Mouse (Mus musculus) CD4-positive, CD25-positive, alpha-beta regulatory T cell, adult 4 months (primary cell): ENCODE data around the gene Cdh4. TPM values are rescaled to one million over a fixed set of nuclear protein-coding genes. Genes with fewer than 3 reads are reported as not detected.

Experiments used
- ATAC-seq: one replicate; pipeline ENCODE4 v1.8.0; 2017
- polyA plus RNA-seq, 2 experiments: library from polyadenylated mRNA; unstranded; fragments of 100-300 nt; shearing (Covaris generic); gene quantifications; one replicate each; pipeline ENCODE4 v1.2.1; 2017

The Cdh4 gene
- polyA plus RNA-seq, 2 experiments from 2014 or later: not detected

DNA sequence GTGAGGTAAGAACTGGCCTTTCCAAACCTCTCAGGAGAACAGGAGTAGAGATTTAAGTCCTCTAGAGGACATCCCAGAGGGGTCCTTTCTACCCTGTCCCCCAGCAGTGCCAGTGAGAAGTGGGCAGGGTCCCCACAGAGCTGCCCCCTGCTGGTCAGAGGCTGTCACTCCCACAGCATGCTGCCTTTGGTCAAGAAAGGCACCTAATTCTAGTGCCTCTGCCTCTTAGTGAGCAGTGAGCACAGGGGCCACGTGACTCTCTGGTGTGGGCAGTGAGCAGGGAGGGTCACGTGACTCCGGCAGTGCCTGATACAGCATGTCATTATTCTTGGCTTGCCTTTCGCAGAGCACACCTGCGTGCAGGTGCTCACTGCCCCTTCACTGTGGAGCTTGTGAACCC lies 431.1 kb downstream of the Cdh4 start:
- ATAC-seq: no peak

DNA sequence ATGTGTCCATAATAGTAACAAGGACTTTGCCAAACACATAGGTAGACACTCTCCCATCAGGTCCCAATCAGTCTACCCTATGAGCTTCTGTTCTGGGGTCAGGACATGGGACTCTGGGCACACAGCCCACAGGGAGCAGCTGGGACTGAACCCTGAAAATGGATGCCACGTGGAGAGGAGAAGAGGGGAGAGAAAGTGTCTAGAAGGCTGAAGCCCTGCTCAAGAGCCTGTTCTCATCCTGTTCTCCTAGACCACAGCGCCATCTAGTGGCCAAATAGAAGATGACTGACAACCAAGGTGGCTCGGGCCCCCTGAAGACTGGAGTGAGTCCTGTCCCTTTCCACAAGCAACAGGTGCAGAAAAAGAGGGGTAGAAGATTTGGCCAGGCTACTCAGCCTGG lies 432.9 kb downstream of the Cdh4 start:
- peak; percentile 41 for ATAC-seq

DNA sequence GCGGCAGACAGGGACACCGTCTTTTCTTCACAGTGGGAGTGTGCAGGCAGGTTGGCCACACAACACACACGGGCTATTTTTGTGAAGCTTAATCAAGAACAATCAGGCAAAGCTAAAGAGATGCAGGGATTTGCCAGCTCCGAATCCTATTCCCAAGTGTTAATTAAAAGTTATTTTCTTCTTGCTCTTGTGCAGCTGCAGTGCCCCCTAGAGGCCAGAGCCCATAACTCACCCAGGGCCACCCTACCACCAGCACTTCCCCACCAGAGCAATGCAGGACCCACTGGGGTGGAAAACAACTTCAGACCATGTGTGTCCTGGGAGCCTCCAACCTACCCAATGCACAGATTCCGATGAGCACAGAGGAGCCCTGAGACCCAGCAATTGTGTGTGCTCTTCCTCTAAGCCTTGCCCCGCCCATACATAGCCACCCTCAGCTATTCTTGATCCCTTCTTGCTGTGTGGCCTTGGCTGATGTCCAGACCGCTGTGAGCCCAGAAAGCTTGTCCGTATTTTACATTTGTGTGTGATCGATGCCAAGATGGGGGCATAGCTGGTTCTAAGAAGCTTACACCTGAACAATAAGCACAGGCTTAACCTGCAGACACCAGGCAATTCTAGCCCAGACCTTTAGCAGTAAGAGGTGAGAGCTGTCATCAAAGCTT lies 435.5 kb downstream of the Cdh4 start:
- ATAC-seq: no peak

DNA sequence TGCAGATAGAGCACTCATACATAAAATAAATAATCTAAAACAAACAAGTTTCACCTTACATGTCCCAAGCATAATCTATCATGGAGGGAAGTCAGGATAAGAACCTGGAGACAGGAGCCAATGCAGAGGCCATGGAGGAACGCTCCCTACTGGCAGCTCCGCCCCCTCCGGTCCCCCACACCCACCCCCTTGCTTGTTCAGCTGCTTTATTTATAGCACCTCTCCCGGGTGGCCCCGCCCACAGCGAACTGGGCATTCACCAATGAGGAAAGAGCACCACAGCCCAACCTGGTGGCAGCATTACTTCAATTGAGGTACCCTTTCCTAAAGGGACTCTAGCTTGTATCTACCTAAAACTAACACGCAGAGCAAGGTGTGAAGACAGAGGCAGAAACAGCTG lies 442.3 kb downstream of the Cdh4 start:
- no peak for ATAC-seq

DNA sequence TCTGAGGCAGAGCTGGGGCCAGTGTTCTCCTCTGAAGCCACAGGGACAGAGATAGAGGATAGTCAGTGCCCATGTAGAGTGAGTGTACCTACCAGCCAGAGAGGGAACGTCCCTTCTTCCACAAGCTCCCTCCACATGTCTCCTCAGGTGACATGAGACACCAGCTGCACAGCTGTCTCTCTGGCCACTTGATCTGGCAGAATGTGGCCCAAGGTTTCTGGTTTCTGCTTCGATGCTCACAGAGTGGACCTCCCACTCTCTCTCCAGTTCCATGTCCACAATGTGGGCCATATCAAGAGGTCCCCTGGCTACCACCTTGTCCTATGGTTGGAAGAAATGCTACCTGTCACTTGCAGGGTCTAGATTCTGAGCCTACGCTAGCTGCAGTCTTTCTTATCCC lies 448.8 kb downstream of the Cdh4 start:
- no peak for ATAC-seq

DNA sequence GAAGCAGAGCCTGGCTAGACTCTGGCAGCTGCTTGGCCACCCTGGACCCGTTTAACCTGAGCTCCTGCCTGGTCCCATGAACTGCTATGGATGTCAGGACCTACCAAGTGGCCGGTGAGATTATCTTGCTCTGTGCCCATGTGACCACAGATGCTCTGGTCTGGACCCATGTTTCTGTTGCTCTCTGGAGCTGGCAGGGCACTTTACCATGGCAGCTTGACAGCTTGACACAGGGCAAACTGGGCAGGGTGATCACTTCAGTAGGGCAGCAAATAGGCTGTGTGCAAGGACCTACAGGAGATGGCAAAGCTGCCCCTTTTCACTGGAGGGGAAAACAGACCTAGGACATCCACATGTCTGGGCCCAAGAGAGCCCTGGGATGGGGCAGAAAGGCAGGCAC lies 454.7 kb downstream of the Cdh4 start:
- no peak for ATAC-seq

DNA sequence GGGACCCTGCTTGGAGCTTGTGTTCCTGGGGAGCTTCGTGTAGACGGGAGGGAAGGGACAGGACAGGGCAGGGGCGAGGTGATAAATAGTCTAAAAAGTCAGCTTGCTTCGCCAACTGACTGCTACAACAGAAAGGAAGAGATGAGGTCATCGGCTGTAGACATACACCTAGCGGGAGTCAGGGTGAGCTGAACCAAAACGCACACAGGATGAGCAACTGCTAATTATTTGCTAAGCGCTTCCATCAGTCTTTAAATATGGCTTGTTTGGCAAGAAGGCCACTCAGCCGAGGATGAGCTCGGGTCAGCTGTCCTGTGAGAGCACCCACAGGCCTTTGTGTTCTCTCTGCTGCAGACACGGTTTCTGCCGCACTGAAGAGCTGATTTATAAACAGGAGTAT lies 470.7 kb downstream of the Cdh4 start:
- no peak for ATAC-seq

DNA sequence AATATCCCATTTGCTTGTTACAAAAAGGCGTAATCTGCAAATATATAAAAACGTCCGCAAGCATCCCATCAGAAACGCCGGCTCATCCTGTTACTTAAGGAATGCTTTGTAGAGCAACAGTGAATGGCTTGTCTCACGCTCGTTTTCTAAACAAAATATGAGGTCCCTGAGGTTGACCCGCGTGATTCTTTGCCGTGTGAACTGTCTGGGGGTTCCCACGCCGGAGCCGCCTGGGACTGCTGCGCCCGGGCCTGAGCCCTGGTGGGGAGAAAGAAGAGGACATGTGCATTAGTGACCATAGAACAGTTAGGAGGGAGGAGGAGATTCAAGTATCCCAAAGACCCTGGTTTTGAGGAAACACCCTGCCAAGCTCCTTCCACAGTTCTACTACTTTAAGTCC lies 471.1 kb downstream of the Cdh4 start:
- no peak for ATAC-seq

DNA sequence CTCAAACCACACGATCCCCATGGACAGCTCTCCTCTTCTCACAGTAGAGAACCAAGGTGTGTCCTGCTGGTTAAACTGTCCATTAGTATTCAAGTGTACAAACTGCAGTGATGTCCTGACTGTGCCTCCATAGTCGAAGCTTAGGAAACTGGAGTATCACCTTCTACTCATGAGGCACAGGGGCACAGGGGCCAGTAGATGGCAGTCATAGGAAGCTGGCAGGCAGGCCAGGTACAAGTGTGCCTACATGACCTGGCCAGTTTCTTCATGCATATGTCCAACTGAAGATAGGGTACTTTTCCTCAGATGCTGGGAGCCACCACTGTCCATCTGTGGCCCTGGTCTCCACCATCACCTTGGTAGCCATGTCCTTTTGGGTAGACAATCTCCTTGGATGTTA lies 472.0 kb downstream of the Cdh4 start:
- no peak for ATAC-seq

DNA sequence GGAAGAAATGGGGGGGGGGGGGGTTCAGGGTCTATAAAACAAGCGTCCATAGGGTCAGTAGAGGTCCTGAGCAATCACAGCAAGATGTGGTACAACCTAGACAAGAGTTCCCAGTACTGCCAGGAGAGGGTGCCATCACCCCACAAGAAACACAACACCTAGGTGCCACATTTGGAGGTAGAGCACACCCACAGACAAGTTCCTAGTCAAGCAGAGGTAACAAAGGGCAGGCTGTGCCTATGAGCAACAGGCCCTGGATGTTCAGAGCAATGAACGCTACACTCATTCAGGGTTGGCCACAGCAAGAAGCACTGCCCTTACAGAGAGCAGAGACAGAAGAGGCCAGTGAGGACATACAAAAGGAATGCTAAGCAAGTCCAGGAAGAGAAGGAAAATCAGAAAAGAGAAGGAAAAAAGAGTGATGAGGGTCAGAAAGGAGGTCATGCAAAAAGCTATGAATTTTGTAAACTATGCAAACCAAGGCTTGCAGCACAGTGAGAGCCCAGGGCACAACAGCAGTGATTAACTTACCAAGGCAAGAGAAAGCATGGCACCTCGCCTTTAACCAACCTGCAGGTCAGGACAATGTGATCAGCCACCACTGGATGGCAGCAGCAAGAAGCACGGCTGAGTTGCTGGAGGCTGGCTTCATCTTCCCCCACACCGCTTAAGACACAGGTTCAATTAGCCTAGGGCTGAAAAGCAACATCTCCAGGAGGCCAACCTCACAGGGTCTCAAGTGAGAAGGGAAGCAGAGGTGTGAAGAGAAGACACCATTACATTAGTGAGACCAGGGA lies 474.8 kb downstream of the Cdh4 start:
- peak; percentile 90 for ATAC-seq

DNA sequence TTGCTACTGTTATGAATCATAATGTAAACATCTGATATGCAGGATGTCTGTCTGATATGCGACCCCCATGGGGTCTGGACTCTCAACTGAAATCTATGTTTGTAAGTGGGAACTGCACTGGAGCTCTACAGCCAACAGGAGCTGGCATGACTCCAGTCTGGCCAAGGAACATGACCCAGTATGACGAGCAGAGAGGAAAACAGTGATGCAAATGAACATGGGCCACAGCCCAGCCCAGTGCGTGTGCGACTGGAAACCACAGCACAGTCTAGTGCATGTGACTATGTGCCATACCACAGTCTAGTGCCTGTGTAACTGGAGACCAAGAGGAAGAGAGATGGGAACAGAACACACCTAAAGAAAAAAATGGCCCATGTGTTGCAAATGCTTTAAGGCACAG lies 477.8 kb downstream of the Cdh4 start:
- no peak for ATAC-seq

DNA sequence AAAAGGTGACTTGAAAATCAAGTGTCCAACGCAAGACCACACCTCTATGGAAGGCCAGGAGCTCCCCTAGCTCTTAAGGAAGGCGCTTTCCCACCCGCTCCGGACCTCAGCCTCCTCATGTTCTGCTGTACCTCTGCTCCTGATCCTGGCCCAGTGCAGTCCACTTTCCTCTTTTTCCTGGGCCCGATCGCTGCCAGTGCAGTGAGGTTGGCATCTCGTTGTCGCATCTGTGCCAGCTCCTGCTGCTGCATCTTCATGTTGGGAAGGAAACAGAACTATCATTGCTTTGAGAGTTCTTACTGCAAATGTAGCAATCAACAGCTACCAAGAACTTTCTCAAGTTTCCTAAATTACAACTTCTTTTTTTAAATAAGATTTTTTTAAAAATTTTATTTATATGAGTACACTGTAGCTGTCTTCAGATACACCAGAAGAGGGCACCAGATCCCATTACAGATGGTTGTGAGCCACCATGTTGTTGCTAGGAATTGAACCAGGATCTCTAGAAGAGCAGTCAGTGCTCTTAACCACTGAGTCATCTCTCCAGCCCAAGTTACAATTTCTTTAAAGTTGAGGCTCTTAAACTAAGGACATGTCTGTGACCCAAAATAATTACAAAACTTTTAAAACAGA lies 478.9 kb downstream of the Cdh4 start:
- ATAC-seq: no peak

DNA sequence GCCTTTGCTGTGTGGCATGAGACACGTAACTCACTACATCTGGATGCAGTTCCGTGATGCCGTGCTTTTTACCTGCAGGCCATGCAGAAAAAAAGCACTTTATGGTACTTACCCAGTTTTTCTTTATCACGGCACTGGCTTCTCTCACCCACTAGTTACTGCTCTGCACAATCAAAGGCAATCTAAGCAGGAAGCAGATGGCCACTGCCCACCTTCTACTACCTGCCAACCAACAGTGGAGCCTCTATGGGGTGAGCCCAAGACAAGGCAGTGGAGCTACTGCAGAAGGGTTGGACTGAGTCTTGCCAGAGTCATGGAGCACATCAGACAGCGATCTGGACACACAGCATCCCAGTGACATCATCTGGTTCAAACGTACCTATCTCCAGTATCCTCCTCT lies 481.8 kb downstream of the Cdh4 start:
- no peak for ATAC-seq

DNA sequence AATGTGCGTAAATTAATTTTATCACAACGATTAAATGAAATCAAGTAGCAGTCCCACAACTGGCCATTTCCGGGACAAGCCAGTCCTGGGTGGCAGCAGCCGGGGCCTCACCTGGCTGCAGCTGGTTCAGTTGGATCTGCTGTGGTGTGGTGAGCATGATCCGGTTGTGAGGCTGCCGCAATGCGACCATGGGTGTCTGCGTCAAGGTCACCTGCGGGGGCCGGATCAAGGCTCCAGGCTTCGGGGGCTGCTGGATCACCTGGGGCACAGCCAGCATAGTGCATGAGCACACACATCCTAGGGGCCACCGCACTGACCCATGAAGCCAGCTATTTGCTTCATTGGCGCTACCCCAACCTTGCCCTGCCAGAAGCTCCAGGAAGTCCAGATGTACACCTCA lies 486.9 kb downstream of the Cdh4 start:
- no peak for ATAC-seq

DNA sequence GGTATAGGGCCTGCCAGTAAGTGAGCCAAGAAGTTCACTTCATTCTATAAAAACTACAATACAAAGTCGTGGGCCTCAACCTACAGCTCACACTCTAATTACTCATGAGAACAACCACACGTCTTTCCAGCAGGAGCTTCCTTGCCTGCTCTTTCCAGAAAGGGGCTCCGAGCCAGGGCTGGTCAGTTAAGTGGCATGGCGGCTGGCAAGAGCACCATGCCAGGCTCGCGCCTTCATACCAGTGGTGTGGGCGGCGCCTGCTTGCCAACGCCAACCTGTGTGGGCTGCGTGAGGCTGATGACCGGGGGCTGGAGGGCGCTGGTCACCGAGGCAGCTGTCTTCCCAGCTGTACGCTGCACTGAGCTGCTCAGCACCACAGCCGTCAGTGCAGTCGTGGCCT lies 489.5 kb downstream of the Cdh4 start:
- ATAC-seq: no peak

DNA sequence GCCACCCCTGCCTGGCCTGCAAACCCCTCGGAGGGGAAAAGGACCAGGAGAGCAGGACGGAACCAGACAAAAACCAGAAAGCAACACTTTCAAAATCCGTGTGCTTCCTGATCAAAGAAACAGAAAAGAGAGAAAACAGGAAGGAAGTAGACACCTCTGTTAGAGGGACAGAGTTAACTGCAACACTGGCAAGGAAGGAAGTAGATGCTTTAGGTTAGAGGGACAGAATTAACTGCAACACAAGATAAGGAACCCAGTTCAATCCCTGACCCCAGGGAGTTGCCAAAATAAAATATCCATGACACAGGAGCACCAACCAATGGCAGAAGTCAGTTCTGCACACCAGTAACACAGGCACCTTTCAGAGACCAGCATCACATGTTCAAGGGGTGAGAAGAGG lies 491.9 kb downstream of the Cdh4 start:
- ATAC-seq: no peak

DNA sequence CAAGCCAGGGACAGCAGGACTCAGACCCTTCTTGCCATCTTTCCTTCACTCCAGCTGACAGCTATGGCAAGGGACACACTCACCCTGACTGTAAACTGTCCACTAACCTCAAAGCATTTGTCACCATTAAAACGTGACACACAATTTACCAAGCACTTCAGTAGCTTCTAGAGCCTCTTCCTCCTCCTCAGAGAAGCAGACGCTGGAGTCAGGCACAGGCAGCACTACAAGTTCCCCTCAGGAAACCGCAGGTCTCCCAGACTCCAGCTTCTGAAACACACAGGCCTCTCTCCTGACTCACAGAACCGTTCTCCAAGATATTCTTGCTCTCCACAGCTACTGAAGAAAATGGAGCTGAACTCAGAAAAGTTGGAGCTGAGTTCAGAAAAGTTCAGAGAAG lies 494.9 kb downstream of the Cdh4 start:
- ATAC-seq: no peak

DNA sequence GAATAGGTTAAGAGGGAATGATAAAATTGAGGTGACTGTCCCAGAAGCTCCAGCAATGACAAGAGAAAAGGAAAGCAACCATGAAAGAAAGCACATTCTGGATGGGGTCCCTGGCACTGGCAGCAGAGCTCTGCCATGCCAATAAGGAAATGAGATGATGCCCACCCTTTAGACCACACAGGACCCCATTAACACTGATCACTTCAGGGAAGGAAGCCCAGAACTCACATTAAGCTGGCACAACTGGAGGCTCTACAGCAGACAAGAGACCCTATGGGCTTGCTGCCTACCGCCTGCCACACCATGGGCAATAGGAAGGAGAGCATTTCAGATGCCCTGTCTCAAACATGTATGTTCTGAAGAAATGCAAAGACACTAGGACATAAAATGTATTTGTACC lies 499.5 kb downstream of the Cdh4 start:
- ATAC-seq: no peak

DNA sequence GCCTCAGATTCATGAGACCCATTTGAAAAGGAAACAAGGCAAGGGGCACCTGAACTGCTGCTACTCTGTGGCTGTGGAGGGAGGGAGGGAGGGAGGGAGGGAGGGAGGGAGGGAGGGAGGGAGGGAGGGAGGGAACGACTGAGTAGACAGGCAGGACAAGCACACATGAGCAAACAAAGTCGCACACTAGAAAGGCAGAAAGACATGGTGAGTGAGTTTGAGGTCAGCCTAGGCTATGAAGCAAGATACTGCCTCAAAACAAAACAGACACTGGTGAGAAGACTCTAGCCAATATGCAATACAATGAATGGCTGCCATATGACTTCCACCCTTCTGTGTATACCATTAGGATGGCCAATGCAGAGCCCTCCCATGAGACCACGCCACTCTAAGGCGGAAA lies 502.8 kb downstream of the Cdh4 start:
- no peak for ATAC-seq

DNA sequence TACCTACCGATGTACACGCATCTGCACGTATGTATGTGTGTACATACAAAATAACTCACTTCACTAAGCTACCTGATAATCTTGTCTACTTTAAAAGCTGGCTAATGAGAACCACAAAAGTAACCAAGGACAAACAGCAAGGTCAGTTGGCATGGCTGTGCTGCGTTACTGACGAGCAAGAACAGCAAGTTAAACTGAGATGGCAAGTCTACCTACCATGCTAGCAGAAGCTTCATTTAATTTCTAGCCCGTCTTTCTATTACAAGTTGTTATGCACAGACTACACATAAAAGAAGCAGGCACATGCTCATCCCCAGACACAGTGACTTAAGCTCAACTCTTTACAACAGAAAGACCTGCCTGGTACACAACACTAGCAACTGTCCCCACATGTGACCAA lies 504.3 kb downstream of the Cdh4 start:
- no peak for ATAC-seq

DNA sequence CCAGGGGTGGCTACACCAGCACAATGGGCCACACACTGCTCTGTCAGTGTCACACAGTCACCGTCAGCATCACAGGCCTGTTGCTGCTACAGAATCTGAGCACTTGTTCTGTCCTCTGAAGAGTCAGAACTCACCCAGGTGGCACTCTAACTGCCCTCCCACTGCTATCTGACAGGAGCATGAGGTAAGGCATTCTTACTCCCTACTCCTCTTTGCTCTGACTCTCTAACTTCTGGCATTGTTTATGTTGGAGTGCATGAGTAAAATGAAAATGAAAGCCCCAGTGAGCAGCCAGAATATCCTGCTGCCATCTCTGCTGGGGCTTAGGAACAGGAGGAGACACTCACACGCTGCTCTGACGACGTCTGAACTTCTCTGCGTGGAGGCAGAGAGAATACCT lies 505.4 kb downstream of the Cdh4 start:
- ATAC-seq: no peak

DNA sequence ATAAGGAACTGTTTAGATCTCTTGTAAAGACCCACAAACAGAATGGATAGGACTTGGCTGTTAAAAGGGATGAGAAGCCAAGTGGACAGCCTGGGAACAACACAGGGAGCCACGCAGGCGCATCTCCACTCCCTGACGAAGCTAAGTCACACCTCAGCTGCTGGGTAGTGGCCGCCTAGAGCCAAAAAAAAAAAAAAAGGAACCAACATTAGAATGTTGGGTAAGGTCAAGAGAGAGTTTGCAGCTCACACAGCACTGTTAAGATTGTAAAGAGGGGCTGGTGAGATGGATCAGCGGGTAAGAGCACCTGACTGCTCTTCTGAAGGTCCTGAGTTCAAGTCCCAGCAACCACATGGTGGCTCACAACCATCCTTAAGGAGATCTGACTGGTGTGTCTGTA lies 506.6 kb downstream of the Cdh4 start:
- ATAC-seq: no peak
